Mouse (Mus musculus) small intestine, adult 2 months (tissue): ENCODE results near the gene B3gnt4. TPM values are rescaled to one million over a fixed set of nuclear protein-coding genes. Genes with fewer than 3 reads are reported as not detected.

Source experiments
- H3K27ac ChIP-seq: fragments of 200-500 bp; 2 replicates; pipeline ENCODE4 v1.5.1; 2012; ENCODE audit warnings: low read depth, low read length, control low read depth, inconsistent platforms; ENCODE audit not compliant: insufficient read depth
- H3K27me3 ChIP-seq: fragments of 200-500 bp; 2 replicates; pipeline ENCODE4 v1.6.1; 2012; ENCODE audit warnings: mild to moderate bottlenecking, moderate library complexity, low read length, inconsistent platforms; ENCODE audit not compliant: control insufficient read depth, insufficient read depth
- H3K36me3 ChIP-seq: fragments of 200-500 bp; 2 replicates; pipeline ENCODE4 v1.6.1; 2012; ENCODE audit warnings: mild to moderate bottlenecking, low read length, control low read depth, inconsistent platforms; ENCODE audit not compliant: control insufficient read depth, insufficient read depth
- H3K4me1 ChIP-seq: fragments of 200-500 bp; 2 replicates; pipeline ENCODE4 v1.6.1; 2012; ENCODE audit warnings: low read length, inconsistent platforms, mixed read lengths; ENCODE audit not compliant: control insufficient read depth, insufficient read depth, insufficient read length
- H3K4me3 ChIP-seq: fragments of 200-500 bp; 2 replicates; pipeline ENCODE4 v1.5.1; 2012; ENCODE audit warnings: low read depth, mild to moderate bottlenecking, control low read depth, inconsistent platforms, low read length, moderate library complexity
- CTCF ChIP-seq: fragments of 200-500 bp; IDR thresholded peaks from 2 replicates; pipeline ENCODE4 v1.5.1; 2012; ENCODE audit warnings: low read depth, mild to moderate bottlenecking, control low read depth, inconsistent platforms, low read length, moderate library complexity, mixed read lengths; ENCODE audit not compliant: insufficient replicate concordance, insufficient read length; ENCODE audit errors: extremely low read depth
- POLR2A ChIP-seq: fragments of 200-500 bp; IDR thresholded peaks from 2 replicates; pipeline ENCODE4 v1.6.1; 2012; ENCODE audit warnings: low read depth, mild to moderate bottlenecking, control low read depth, inconsistent platforms, low read length, moderate library complexity
- WGBS: fragments of 180-500 bp; shearing (Covaris S2); methylation state at CpG from one replicate; pipeline ENCODE4 v1.1.7; 2018; 5-methylcytosine and 5-hydroxymethylcytosine counted together
- polyA plus RNA-seq: library from polyadenylated mRNA; depleted of rRNA; stranded (reverse); fragments of >200 nt; gene quantifications from 2 replicates; pipeline ENCODE4 v1.2.3, GENCODE M21; 2012

Gene B3gnt4
- polyA plus RNA-seq, 1 experiment: not detected

DNA sequence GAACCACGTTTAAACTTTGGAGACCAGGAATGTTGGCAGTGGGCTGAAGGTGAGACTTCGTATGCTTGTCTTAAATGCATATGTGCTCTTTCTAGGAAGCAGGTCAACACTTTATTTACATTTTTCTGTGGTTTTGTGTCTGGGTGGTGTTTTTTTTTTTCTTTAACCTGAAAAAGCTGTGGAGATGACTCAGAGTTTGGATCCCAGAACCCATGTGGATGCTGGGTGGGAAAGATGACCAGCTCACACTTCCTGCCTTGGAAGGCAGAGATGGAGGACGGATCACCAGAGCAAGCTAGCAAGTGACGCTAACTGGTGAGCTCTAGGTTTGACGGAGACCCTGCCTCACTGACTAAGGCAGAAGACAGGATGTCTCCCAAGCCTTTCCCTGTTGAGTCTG lies 4.6 kb downstream of the B3gnt4 start:
- Histone ChIP-seq H3K36me3 (peaks cover 23% of the 10 kb centered on the region), H3K4me1 (no peaks in the 10 kb centered on the region), H3K4me3 (no peak overlapping the region), H3K27me3 (no peaks in the 10 kb centered on the region), H3K27ac (no peak overlapping the region)
- no peak for TF ChIP-seq POLR2A
- TF ChIP-seq CTCF: no peak
- WGBS: 95% methylated on average over 5 of the region's 5 CpGs

DNA sequence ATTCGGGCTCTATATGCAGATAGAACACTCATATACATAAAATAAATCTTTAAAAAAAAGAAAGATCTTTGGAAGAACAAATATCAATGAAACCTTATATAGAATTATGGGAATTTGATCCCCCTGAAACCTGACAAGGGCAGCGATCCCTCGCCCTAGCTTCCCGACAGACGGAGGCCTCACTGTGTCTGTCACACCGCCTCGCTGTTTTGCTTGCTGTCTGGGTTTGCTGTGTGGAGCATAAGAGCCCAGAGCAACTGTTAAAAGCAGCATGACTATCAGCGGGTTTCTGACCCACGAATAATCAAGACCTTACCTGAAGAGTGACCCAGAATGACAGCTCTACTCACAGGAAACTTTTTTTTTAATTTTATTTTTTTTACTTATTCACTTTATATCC lies 10.4 kb downstream of the B3gnt4 start:
- Histone ChIP-seq H3K4me1 (peaks cover 3% of the 10 kb centered on the region), H3K36me3 (peaks cover 22% of the 10 kb centered on the region), H3K27ac (no peak overlapping the region), H3K4me3 (no peak overlapping the region), H3K27me3 (no peaks in the 10 kb centered on the region)
- 91% methylated on average over 9 of the region's 9 CpGs for WGBS
- TF ChIP-seq POLR2A (no peak), CTCF (no peak)

DNA sequence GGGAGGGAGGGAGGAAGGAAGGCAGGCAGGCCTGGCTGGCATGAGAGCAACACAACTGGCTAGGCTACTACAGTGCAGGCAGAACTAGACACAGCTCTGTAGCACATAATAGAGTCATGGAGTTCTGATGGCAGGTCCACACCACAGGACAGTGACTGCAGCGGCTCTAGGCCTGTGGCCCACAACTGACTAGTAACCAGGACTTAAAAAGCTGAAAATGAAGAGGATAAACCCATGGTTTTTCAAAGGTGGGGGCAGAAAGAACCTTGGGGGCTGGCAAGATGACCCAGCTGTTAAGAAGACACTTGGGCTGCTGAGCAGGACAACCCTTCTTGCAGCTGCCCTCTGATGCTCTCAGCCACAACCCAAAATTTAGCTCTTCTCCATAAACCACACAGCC lies 11.4 kb downstream of the B3gnt4 start:
- H3K27me3 ChIP-seq: no peaks in the 10 kb centered on the region
- peaks cover 3% of the 10 kb centered on the region for H3K4me1 ChIP-seq
- TF ChIP-seq CTCF: no peak
- no peak for TF ChIP-seq POLR2A
- no peak overlapping the region for H3K4me3 ChIP-seq
- H3K36me3 ChIP-seq: peaks cover 15% of the 10 kb centered on the region
- H3K27ac ChIP-seq: no peak overlapping the region
- WGBS: 81% methylated on average over 1 of the region's 1 CpGs

DNA sequence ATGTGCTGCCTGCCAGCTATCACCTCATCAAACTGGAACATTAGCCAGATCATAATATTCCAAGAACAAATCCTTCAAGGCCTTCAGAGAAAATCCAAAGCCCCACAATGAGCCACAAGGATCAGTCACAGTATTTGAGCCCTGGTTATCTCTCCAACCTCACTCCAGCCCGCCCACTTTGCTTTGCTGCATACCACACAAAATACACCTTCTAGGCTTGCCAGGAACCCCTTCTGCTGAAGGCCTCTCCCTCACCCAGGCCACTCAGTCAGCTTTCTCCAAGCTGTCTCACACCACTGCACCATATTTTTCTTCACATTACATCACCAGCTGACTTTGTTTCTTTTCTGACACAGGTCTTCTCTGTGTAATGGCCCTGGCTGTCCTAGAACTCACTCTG lies 11.9 kb downstream of the B3gnt4 start:
- no peak overlapping the region for H3K27ac ChIP-seq
- WGBS: 97% methylated on average over 1 of the region's 1 CpGs

DNA sequence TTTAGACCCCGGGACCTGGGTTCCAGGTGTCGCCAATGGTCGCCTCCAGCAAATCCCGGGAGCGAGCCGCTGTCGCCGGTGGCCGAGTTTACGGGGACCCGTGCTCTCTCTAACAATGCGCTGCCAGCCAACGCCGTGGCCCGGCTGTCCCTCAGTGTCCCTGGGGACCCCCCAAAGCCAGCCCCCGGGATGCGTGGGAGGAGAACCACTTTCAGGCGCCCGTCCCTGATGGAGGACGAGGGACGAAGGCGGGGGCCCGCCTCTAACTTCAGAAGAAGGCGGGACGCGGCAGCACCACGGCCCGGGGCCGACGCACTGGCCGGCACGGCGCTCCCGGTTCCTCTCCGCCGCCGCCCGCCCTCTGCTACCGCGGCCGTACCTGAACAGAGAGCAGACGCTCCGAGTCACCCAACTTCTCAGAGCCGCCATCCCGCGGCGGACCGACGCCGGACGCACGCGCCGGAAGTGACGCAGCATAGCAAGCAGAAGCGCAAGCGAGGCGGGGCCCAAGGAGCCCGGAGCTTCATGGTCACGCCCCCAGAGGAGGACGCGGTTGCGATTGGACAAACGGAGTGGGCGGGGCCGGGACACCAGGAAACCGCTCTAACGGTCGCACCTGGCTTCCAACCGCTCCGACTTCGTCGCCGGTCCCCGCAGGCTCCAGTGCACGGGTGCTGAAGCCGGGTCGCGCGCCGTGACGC lies 13.6 kb downstream of the B3gnt4 start, which contains the start of gene Diablo:
Gene Diablo, minus strand, starts transcription at position 485 of the 701 bp plus-strand sequence.
- peak; percentile 96 for TF ChIP-seq POLR2A
- no peak for TF ChIP-seq CTCF
- H3K4me1 ChIP-seq: peaks cover 3% of the 10 kb centered on the region
- H3K36me3 ChIP-seq: 0 out of 2 replicates have a peak, but pooled peaks cover 4% of the 10 kb centered on the region
- H3K27me3 ChIP-seq: no peaks in the 10 kb centered on the region
- under 1% methylated on average over 82 of the region's 82 CpGs for WGBS
- peak within 1 kb of the TSS; percentile 97 for H3K4me3 ChIP-seq
- H3K27ac ChIP-seq: no peak within 1 kb of the TSS

More for the DNA sequence above, 11.9 kb downstream of the B3gnt4 start:
- Histone ChIP-seq H3K36me3 (peaks cover 10% of the 10 kb centered on the region), H3K4me3 (no peak overlapping the region), H3K27me3 (no peaks in the 10 kb centered on the region), H3K4me1 (peaks cover 3% of the 10 kb centered on the region)
- TF ChIP-seq POLR2A (no peak), CTCF (no peak)

DNA sequence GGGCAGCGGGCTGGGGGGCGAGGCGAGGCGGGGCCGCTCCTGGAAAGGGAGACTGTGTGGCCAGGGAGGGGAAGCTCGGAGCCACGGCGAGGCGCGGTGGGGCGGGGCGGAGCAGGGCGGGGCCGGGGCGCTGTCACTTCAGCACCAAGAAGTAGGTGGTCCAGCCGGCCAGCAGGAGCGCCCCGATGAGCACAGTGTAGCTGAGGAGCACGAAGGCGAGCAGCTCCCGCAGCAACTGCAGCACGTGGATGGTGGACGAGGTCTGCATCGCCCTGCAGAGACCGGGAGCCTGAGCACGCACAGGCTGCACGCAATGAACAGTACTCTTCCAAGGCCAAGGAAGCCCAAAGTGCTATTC lies 14.1 kb downstream of the B3gnt4 start:
- 2% methylated on average over 26 of the region's 27 CpGs for WGBS
- H3K4me3 ChIP-seq: peak overlapping the region; percentile 97
- H3K4me1 ChIP-seq: peaks cover 3% of the 10 kb centered on the region
- TF ChIP-seq CTCF (no peak), POLR2A (no peak)
- H3K27ac ChIP-seq: no peak overlapping the region
- 0 out of 2 replicates have a peak, but pooled peaks cover 4% of the 10 kb centered on the region for H3K36me3 ChIP-seq
- H3K27me3 ChIP-seq: no peaks in the 10 kb centered on the region

DNA sequence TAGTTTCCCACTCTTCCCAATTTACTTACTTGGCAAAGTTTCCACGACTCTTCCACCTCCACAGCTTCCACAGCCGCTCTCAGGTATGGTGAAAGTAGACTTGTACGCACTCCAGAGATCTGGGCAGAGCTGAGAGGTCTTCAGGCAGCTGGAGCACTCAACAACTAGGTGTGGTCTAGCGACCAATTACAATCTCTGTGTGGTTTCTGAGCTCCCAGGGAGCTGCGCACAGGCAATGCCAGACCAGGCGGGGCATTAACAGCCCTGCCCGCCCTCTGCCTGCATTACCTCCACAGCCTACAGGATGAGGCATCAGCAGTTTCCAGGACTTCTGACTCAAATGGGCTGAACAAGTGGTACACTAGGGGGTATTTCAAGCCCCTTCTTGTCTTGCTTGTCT lies 15.0 kb downstream of the B3gnt4 start, which contains the start of gene Gm49027:
Gene Gm49027, minus strand, starts transcription at position 208 of the 400 bp plus-strand sequence.
- H3K36me3 ChIP-seq: peaks cover 8% of the 10 kb centered on the region
- H3K27ac ChIP-seq: no peak within 1 kb of the TSS
- TF ChIP-seq CTCF: no peak
- no peak for TF ChIP-seq POLR2A
- H3K27me3 ChIP-seq: no peaks in the 10 kb centered on the region
- WGBS: 79% methylated on average over 7 of the region's 7 CpGs
- peak within 1 kb of the TSS; percentile 97 for H3K4me3 ChIP-seq
- H3K4me1 ChIP-seq: peaks cover 3% of the 10 kb centered on the region

DNA sequence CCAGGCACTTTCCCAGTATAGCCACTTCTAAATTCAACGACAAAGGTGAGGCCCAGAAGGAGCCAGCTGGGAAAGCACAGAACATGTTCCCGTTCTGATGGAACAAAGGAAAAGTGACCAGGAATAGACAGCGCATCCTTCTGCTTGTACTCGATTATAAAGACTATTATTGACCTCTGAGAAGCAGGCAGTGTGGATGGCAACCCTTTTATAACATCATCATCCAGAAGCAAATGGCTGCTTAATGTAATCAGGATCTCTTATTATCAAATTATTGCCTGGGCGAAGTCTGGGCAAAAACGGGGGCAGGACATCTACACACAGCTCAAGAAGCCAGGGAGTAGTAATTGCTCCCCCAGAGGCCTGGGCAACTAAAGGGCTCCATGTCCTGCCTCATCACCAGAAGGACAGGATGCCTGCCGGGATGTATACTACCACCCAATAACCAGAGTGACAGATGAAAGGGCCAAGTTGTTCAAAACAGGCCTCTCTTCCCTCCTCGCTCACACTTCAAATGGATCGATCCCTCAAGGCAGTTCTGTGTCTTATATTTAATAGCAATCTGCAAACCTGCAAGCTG lies 15.7 kb downstream of the B3gnt4 start:
- Histone ChIP-seq H3K4me3 (no peak overlapping the region), H3K27ac (no peak overlapping the region), H3K27me3 (no peaks in the 10 kb centered on the region), H3K36me3 (peaks cover 15% of the 10 kb centered on the region), H3K4me1 (peaks cover 3% of the 10 kb centered on the region)
- no peak for TF ChIP-seq CTCF
- WGBS: 88% methylated on average over 9 of the region's 9 CpGs
